Mouse (Mus musculus): ENCODE results near the gene Evc.

The Evc gene

DNA sequence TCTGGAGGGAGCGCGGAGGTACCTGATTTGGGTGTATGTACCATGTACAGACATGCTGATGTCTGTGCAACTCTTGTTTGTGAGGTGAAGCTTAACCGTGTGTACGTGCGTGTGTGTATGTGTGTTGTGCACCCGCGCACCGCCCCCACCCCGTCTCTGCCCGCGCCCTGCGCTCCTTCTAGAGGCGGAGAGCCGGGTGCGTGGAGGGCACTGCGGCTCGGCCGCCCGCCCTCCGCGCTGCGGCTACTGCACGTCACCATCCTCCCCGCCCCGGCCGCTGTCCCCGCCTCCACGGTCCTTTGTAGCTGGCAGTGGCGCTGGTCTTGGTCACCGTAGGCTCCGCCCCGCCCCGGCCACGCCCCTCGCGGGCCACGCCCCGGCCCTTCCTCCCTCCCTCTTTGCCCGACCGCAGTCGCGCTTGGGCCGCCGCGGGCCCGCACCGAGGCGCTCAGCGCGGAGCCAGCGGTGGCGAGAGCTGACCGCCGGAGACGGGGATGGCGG, 95.0 kb downstream of the Evc start, which contains the start of gene Crmp1:
Gene Crmp1 (plus strand): TSS at position 290 of the 501 bp plus-strand sequence.
- no peak for DNase-seq (ENCODE audit: low spot score)

DNA sequence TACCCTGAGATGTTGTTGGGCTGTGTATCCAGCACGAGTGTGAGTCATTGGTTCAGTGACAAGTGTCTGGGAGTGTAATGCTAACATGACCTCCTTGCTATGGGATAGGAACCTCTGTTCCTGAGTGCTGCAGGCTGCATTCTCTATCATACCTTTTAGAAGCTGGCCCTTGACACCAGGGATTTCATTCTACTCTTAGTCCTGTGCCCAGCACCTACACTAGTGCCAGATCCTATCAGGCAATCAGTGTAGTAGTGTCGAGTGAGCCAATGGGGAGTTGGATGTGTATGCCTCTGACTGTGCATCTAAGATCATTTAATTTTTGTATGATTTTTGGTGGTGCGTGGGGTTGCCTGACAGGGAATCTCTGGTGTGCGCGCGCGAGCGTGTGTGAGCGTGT, 95.5 kb downstream of the Evc start:
- no peak for DNase-seq (ENCODE audit: low spot score)

DNA sequence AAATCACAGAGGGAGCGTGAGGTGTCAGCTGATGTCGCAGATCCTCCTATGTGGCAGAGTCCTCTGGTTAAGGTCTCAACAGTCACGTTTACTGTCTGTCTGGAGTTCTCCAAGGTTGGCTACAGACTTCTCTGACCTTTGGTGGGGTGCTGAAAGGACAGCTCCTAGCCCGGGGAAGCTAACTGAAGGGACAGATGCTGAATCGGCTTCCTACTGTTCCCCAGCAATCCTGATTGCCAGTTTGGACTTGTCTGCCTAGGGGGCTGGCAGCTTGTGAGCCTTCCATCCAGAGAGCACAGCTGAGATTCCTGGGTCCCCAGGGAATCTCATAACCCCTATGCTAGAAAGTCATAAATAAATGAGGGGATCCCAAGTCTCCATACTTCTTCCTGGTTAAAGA, 96.1 kb downstream of the Evc start:
- no peak for DNase-seq (ENCODE audit: low spot score)
